Mouse (Mus musculus) forebrain, embryonic 11.5 days (tissue): ENCODE data around the gene Astn1. TPM values are rescaled to one million over a fixed set of nuclear protein-coding genes. Genes with fewer than 3 reads are reported as not detected.

Experiments
- ATAC-seq: fragments of 200-750 bp; cut with Nextera tagmentation; replicated peaks from 2 replicates; pipeline ENCODE4 v1.8.0; 2017; ENCODE audit warnings: moderate TSS enrichment; ENCODE audit not compliant: low FRiP score
- DNase-seq: peaks from one replicate; pipeline ENCODE4 v3.0.0-alpha.2; 2017; ENCODE audit warnings: low spot score
- H3K27ac ChIP-seq: fragments of 300-500 bp; sonication (generic); 2 replicates; pipeline ENCODE4 v1.5.1; 2014; ENCODE audit warnings: low read depth, low read length
- H3K27me3 ChIP-seq: fragments of 300-500 bp; sonication (generic); 2 replicates; pipeline ENCODE4 v1.6.1; 2014; ENCODE audit warnings: mild to moderate bottlenecking, low read length, mixed read lengths; ENCODE audit not compliant: control insufficient read depth, insufficient read depth
- H3K36me3 ChIP-seq: fragments of 300-500 bp; sonication (generic); 2 replicates; pipeline ENCODE4 v1.6.1; 2014; ENCODE audit warnings: mild to moderate bottlenecking, low read length, moderate library complexity, mixed read lengths; ENCODE audit not compliant: control insufficient read depth, insufficient read depth
- H3K4me1 ChIP-seq: fragments of 300-500 bp; sonication (generic); replicated peaks from 2 replicates; pipeline ENCODE4 v1.6.1; 2014; ENCODE audit warnings: low read length, mixed read lengths; ENCODE audit not compliant: control insufficient read depth, insufficient read depth
- H3K4me2 ChIP-seq: fragments of 300-500 bp; sonication (generic); 2 replicates; pipeline ENCODE4 v1.6.1; 2014; ENCODE audit warnings: low read depth, mild to moderate bottlenecking, low read length, moderate library complexity, mixed read lengths; ENCODE audit not compliant: severe bottlenecking
- H3K4me3 ChIP-seq: fragments of 300-500 bp; sonication (generic); 2 replicates; pipeline ENCODE4 v1.5.1; 2014; ENCODE audit warnings: low read depth, low read length
- H3K9ac ChIP-seq: fragments of 300-500 bp; sonication (generic); 2 replicates; pipeline ENCODE4 v1.6.1; 2014; ENCODE audit warnings: low read length
- H3K9me3 ChIP-seq: fragments of 300-500 bp; sonication (generic); 2 replicates; pipeline ENCODE4 v1.6.1; 2016; ENCODE audit warnings: low read length, mixed read lengths; ENCODE audit not compliant: control insufficient read depth
- WGBS: fragments of 180-500 bp; shearing (Covaris S2); extraction: QIAGEN DNeasy Blood & Tissue Kit; methylation state at CpG from one replicate; pipeline ENCODE4 v1.1.7; 2014; 5-methylcytosine and 5-hydroxymethylcytosine counted together
- polyA plus RNA-seq: library from polyadenylated mRNA; unstranded; fragments of >200 nt; fragmentation: Nextera tagmentation; extraction: Ambion mirVana; gene quantifications from 2 replicates; pipeline ENCODE4 v1.2.1, GENCODE M21; 2014

The Astn1 gene
- polyA plus RNA-seq, 1 experiment from 2014 or later, result 19.5 TPM

DNA sequence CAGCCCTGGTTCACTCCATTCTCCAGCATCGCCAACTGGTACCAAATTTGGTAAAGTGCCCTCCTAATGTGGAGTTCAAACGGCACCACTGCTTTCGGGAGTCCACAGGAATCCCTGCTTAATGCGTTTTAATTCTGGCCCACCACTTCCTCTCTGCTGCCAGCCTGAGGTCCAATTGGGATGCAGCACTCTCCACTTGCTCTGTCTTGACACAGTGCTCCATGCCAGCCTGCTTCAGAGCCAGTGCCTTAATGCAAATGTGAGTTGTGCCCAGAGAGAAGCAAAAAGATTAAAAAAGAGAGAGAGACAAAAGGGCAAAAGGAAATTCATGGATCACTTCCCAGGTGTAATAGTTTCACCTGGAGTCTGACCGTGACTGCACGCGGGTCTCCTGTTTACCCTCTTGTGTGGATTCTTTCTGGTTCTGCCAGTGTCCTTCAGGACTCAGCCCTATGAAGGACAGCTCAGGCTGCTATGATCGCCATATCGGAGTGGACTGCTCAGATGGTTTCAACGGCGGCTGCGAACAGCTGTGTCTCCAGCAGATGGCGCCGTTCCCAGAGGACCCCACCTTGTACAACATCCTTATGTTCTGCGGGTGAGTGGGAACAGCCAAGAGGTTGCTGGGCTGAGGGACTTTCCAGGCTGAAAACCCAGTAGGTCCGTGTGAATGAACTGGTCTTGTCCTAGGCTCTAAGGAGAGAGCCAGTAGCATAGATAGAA is 234.8 kb downstream of the Astn1 start:
- no peaks in the 10 kb centered on the region for H3K27me3 ChIP-seq
- no peaks in the 10 kb centered on the region for H3K4me1 ChIP-seq
- no peak overlapping the region for H3K4me2 ChIP-seq
- DNase-seq (peak; percentile 80), ATAC-seq (peak; percentile 58; the same call in 1 of the 2 replicates)
- no peak overlapping the region for H3K9ac ChIP-seq
- 40% methylated on average over 16 of the region's 16 CpGs for WGBS
- no peak overlapping the region for H3K27ac ChIP-seq
- no peaks in the 10 kb centered on the region for H3K36me3 ChIP-seq
- H3K4me3 ChIP-seq, result no peak overlapping the region
- H3K9me3 ChIP-seq, result no peaks in the 10 kb centered on the region

DNA sequence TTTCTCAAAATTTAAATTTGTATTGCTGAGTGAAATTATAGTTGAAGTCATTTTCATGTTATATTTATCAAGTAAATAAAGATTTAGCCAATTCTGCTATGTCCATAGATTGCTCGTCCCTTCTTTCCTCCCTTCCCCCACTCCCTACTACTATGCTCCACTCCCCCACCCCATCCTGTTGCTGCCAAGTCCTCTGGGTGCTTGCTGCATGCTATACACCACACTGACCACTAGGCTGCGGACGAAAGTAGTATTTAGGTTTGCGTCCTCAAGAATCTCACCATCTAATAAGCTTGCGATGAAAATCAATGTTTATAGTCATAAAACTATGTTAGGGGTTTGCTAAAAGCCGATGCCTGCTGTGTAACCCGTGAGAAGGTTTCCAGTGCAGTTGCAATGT is 235.9 kb downstream of the Astn1 start:
- Histone ChIP-seq H3K4me2 (no peak overlapping the region), H3K27ac (no peak overlapping the region), H3K4me1 (no peaks in the 10 kb centered on the region), H3K4me3 (no peak overlapping the region), H3K36me3 (no peaks in the 10 kb centered on the region), H3K27me3 (no peaks in the 10 kb centered on the region), H3K9ac (no peak overlapping the region), H3K9me3 (no peaks in the 10 kb centered on the region)
- 87% methylated on average over 7 of the region's 7 CpGs for WGBS
- ATAC-seq (no peak), DNase-seq (no peak)

DNA sequence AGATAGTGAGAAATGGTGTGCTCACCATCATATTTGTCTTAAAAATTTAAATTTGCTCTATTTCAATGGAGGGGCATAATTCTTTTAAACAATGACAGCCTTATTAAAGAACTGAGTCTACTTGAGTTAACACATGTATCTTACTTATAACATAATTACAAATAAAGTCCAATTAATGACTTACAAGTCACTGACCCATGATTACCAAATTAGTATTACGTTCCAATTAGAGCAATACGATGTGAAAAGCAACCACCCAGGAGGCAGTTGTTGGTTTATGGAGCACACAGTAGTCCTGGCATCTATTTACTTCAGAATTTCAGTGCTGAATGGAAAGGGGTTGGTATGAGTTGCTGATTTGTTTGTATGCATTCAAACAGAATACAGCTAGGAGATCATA is 237.4 kb downstream of the Astn1 start:
- no peak overlapping the region for H3K9ac ChIP-seq
- H3K36me3 ChIP-seq, result no peaks in the 10 kb centered on the region
- no peak overlapping the region for H3K4me2 ChIP-seq
- no peak overlapping the region for H3K27ac ChIP-seq
- WGBS, result 78% methylated on average over 2 of the region's 2 CpGs
- ATAC-seq, result no peak
- H3K4me1 ChIP-seq, result no peaks in the 10 kb centered on the region
- H3K9me3 ChIP-seq, result no peaks in the 10 kb centered on the region
- no peak overlapping the region for H3K4me3 ChIP-seq
- H3K27me3 ChIP-seq, result no peaks in the 10 kb centered on the region
- no peak for DNase-seq

DNA sequence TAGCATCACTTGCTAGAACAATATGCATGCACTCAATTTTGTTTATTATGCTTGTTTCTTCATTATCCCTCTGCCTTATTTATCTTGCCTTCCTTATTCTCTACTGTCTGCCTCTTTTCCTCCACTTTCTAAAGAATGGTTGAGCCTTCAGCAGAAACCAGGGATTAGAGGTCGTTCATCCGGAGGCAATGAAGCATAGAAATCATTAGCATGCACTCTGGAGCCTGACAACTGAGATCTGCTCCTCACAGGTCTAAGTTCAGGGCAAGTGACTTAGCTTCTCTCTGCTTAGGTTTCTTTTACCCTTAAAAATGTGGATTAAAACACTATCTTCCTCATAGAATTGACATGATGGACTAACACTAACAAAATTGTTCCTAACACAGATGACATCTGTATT is 241.0 kb downstream of the Astn1 start:
- no peak overlapping the region for H3K4me2 ChIP-seq

DNA sequence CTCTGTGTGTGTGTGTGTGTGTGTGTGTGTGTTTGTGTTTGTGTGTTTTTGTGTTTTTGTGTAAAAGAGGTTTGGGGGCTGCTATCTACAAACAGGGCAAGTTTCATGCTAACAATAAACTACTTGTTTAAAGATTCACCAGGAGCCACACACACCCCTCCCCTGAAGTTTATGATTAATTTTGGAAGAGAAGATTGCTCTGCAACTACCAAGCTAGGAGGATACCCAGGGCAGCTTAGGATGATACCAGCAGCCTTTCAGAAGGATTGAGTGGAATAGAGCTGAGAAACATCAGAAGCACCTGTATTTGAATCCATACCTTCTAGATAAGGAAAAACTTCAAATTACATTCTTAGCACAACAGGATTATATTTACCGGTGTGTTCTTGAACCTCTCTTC is 242.1 kb downstream of the Astn1 start:
- no peak overlapping the region for H3K4me2 ChIP-seq
- no peaks in the 10 kb centered on the region for H3K27me3 ChIP-seq
- H3K4me3 ChIP-seq, result no peak overlapping the region
- DNase-seq (no peak), ATAC-seq (no peak)
- H3K27ac ChIP-seq, result no peak overlapping the region
- H3K9ac ChIP-seq, result no peak overlapping the region
- H3K36me3 ChIP-seq, result no peaks in the 10 kb centered on the region
- WGBS, result 94% methylated on average over 1 of the region's 1 CpGs
- no peaks in the 10 kb centered on the region for H3K9me3 ChIP-seq
- H3K4me1 ChIP-seq, result no peaks in the 10 kb centered on the region

More for the DNA sequence above, 241.0 kb downstream of the Astn1 start:
- DNase-seq (no peak), ATAC-seq (no peak)
- Histone ChIP-seq H3K4me3 (no peak overlapping the region), H3K9ac (no peak overlapping the region), H3K27me3 (no peaks in the 10 kb centered on the region), H3K4me1 (no peaks in the 10 kb centered on the region), H3K27ac (no peak overlapping the region), H3K9me3 (no peaks in the 10 kb centered on the region), H3K36me3 (no peaks in the 10 kb centered on the region)
- 20% methylated on average over 2 of the region's 2 CpGs for WGBS

DNA sequence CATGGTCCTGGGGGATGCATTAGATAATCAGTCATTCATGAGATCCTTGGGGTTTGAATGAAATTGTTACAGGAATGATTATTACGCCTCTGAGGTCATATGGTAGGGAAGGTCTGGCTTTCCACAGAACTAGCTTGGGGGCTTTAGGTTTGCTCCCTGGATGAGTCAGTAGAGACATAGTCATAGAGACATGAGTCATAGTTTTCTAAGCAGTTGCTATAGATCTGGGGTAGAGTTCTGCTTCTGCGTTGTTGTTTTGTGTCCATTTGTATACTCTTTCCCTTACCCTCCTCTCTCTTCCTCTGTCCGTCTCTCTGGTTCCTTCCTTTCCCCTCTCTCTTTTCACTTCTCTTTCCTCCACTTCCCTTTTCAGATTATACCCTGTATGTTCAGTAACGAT is 243.5 kb downstream of the Astn1 start:
- WGBS, result 90% methylated on average over 4 of the region's 4 CpGs
- Histone ChIP-seq H3K9ac (no peak overlapping the region), H3K27ac (no peak overlapping the region), H3K36me3 (no peaks in the 10 kb centered on the region), H3K27me3 (no peaks in the 10 kb centered on the region), H3K4me1 (no peaks in the 10 kb centered on the region), H3K9me3 (no peaks in the 10 kb centered on the region), H3K4me2 (no peak overlapping the region), H3K4me3 (no peak overlapping the region)
- DNase-seq, result no peak
- no peak for ATAC-seq

DNA sequence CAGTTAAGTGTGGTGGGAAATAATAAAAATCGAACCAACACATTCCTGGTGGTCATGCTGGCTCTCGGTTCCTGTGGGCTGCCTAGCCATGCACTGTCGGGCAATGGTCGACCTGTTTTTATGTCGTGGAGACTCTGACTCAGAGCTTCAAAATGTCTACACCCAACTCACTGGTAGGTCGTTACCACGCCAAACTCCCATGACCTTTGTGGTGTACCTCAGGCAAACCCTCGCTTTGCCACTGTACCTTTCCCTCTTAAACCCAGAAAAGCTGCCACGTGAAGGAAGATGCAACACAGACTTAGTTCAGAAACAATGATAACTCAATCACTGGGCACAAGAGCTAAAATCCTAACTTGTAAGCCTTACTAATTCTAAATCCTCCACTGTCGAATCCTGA is 244.3 kb downstream of the Astn1 start:
- 94% methylated on average over 10 of the region's 10 CpGs for WGBS
- H3K36me3 ChIP-seq, result no peaks in the 10 kb centered on the region; the same call in 1 of the 2 replicates
- no peak for ATAC-seq
- H3K4me2 ChIP-seq, result no peak overlapping the region
- no peaks in the 10 kb centered on the region for H3K27me3 ChIP-seq
- no peak for DNase-seq
- no peaks in the 10 kb centered on the region for H3K4me1 ChIP-seq
- H3K27ac ChIP-seq, result no peak overlapping the region
- no peak overlapping the region for H3K4me3 ChIP-seq
- no peaks in the 10 kb centered on the region for H3K9me3 ChIP-seq
- H3K9ac ChIP-seq, result no peak overlapping the region

DNA sequence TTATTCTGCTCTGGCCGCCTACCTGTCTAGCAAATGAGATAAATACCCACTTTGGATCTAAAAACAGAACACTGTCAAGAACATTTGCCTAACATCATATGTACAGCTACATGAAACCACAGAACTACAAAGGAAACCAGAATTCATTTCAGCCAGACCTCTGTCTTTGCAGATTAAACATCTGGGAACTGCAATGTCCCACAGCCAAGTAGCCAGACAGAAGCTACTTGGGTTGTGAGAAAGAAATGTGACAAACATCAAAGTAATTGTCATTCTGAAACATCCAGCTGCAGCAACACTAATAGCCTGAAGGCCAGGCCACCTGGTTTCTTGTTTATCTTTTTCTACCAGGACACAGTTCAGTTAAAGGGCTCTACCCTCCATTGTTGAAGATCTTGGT is 245.1 kb downstream of the Astn1 start:
- Histone ChIP-seq H3K27ac (no peak overlapping the region), H3K27me3 (no peaks in the 10 kb centered on the region), H3K9ac (no peak overlapping the region), H3K9me3 (no peaks in the 10 kb centered on the region), H3K4me2 (no peak overlapping the region), H3K36me3 (no peaks in the 10 kb centered on the region; the same call in 1 of the 2 replicates), H3K4me3 (no peak overlapping the region), H3K4me1 (no peaks in the 10 kb centered on the region)
- WGBS, result 96% methylated on average over 1 of the region's 1 CpGs
- DNase-seq (no peak), ATAC-seq (no peak)

DNA sequence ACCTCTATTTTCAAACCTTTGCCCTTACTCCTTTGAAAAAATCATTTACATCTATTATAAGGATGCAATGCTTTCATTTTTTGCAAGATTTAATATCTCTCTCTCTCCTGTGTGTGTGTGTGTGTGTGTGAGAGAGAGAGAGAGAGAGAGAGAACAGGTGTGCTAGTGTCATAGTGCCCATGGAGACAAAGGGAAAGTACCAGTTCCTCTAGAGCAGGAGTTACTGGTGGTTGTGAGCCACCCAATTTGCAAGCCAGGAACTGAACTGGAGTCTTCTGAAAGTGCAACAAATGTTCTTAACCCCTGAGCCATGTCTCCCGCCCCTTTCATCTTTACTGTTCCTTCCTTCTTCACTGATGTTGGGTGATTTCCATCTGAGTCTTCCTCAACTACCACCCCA is 253.1 kb downstream of the Astn1 start:
- 94% methylated on average over 1 of the region's 1 CpGs for WGBS
- ATAC-seq, result no peak
- Histone ChIP-seq H3K36me3 (no peaks in the 10 kb centered on the region; the same call in 1 of the 2 replicates), H3K9ac (no peak overlapping the region), H3K9me3 (no peaks in the 10 kb centered on the region), H3K4me3 (no peak overlapping the region), H3K27ac (no peak overlapping the region), H3K4me2 (no peak overlapping the region), H3K27me3 (no peaks in the 10 kb centered on the region), H3K4me1 (no peaks in the 10 kb centered on the region)
- DNase-seq, result no peak
